Mouse (Mus musculus) kidney, postnatal 0 days (tissue): ENCODE measurements around the gene Cisd3. TPM values are rescaled to one million over a fixed set of nuclear protein-coding genes. Genes with fewer than 3 reads are reported as not detected.

Experiments
- ATAC-seq: fragments of 200-750 bp; cut with Nextera tagmentation; replicated peaks from 2 replicates; pipeline ENCODE4 v1.8.0; 2017; ENCODE audit warnings: low read depth, moderate number of reproducible peaks, moderate TSS enrichment, moderate library complexity; ENCODE audit not compliant: low FRiP score
- DNase-seq: peaks from one replicate; pipeline ENCODE4 v3.0.0-alpha.2; 2016; ENCODE audit warnings: low spot score
- H3K27ac ChIP-seq: fragments of 300-500 bp; sonication (generic); 2 replicates; pipeline ENCODE4 v1.5.1; 2014; ENCODE audit warnings: mild to moderate bottlenecking
- H3K27me3 ChIP-seq: fragments of 300-500 bp; sonication (generic); 2 replicates; pipeline ENCODE4 v1.6.1; 2014; ENCODE audit warnings: low read length, mixed read lengths; ENCODE audit not compliant: insufficient read depth
- H3K36me3 ChIP-seq: fragments of 300-500 bp; sonication (generic); 2 replicates; pipeline ENCODE4 v1.6.1; 2014; ENCODE audit warnings: low read length, mixed read lengths; ENCODE audit not compliant: insufficient read depth
- H3K4me1 ChIP-seq: fragments of 300-500 bp; sonication (generic); replicated peaks from 2 replicates; pipeline ENCODE4 v1.6.1; 2014; ENCODE audit warnings: antibody characterized with exemption, low read length, mixed read lengths; ENCODE audit not compliant: insufficient read depth
- H3K4me2 ChIP-seq: fragments of 300-500 bp; sonication (generic); 2 replicates; pipeline ENCODE4 v1.6.1; 2014; ENCODE audit warnings: mild to moderate bottlenecking, low read length, moderate library complexity, mixed read lengths
- H3K4me3 ChIP-seq: fragments of 300-500 bp; sonication (generic); replicated peaks from 2 replicates; pipeline ENCODE4 v1.5.1; 2014; ENCODE audit warnings: low read depth, low read length
- H3K9ac ChIP-seq: fragments of 300-500 bp; sonication (generic); 2 replicates; pipeline ENCODE4 v1.6.1; 2014; ENCODE audit warnings: low read depth, low read length
- H3K9me3 ChIP-seq: fragments of 300-500 bp; sonication (generic); replicated peaks from 2 replicates; pipeline ENCODE4 v1.6.1; 2016; ENCODE audit warnings: low read length, inconsistent platforms, mixed read lengths
- CTCF ChIP-seq: IDR thresholded peaks from 2 replicates; pipeline ENCODE4 v1.5.1; 2016; ENCODE audit warnings: antibody characterized with exemption, low read depth, mild to moderate bottlenecking, moderate library complexity
- WGBS: fragments of 180-500 bp; shearing (Covaris S2); extraction: QIAGEN DNeasy Blood & Tissue Kit; methylation state at CpG from one replicate; pipeline ENCODE4 v1.1.7; 2014; 5-methylcytosine and 5-hydroxymethylcytosine counted together
- polyA plus RNA-seq: library from polyadenylated mRNA; unstranded; fragments of >200 nt; fragmentation: Nextera tagmentation; extraction: Ambion mirVana; gene quantifications from 2 replicates; pipeline ENCODE4 v1.2.1, GENCODE M21; 2015

Gene Cisd3
- polyA plus RNA-seq, 1 experiment from 2014 or later, result 69.2 TPM

GRCm38 (mm10) chr11:97671177-97671527 is 14.5 kb upstream of the Cisd3 start:
- Histone ChIP-seq H3K4me2 (no peak overlapping the region), H3K4me3 (no peak overlapping the region), H3K9ac (no peak overlapping the region), H3K27me3 (no peaks in the 10 kb centered on the region), H3K36me3 (peaks cover 66% of the 10 kb centered on the region), H3K27ac (no peak overlapping the region), H3K4me1 (peaks cover 8% of the 10 kb centered on the region; the same call in 1 of the 2 replicates), H3K9me3 (no peaks in the 10 kb centered on the region)
- 48% methylated on average over 2 of the region's 2 CpGs for WGBS
- ATAC-seq (no peak), DNase-seq (no peak)
- TF ChIP-seq CTCF, result no peak

- Histone ChIP-seq H3K9ac (no peak overlapping the region), H3K27ac (no peak overlapping the region), H3K36me3 (peaks cover 68% of the 10 kb centered on the region), H3K4me2 (no peak overlapping the region), H3K9me3 (no peaks in the 10 kb centered on the region), H3K27me3 (no peaks in the 10 kb centered on the region), H3K4me1 (peaks cover 8% of the 10 kb centered on the region; the same call in 1 of the 2 replicates), H3K4me3 (no peak overlapping the region)
- ATAC-seq, result no peak
- WGBS, result 88% methylated on average over 11 of the region's 11 CpGs
- no peak for TF ChIP-seq CTCF
- DNase-seq, result no peak
Observed at GRCm38 (mm10) chr11:97673148-97673547, 12.5 kb upstream of the Cisd3 start.

- Histone ChIP-seq H3K4me3 (no peak overlapping the region), H3K36me3 (peaks cover 74% of the 10 kb centered on the region), H3K4me1 (no peaks in the 10 kb centered on the region), H3K9me3 (no peaks in the 10 kb centered on the region), H3K27me3 (no peaks in the 10 kb centered on the region), H3K9ac (no peak overlapping the region), H3K27ac (no peak overlapping the region), H3K4me2 (no peak overlapping the region)
- TF ChIP-seq CTCF, result no peak
- WGBS, result 84% methylated on average over 15 of the region's 15 CpGs
- ATAC-seq (no peak), DNase-seq (no peak)
Observed at GRCm38 (mm10) chr11:97676050-97676754, 9.4 kb upstream of the Cisd3 start.

- peaks cover 74% of the 10 kb centered on the region for H3K36me3 ChIP-seq
- 49% methylated on average over 15 of the region's 15 CpGs for WGBS
- no peak for DNase-seq
- H3K4me3 ChIP-seq, result no peak overlapping the region
- H3K27me3 ChIP-seq, result no peaks in the 10 kb centered on the region
- H3K4me1 ChIP-seq, result no peaks in the 10 kb centered on the region
- no peaks in the 10 kb centered on the region for H3K9me3 ChIP-seq
- no peak for TF ChIP-seq CTCF
- ATAC-seq, result no peak
- H3K27ac ChIP-seq, result no peak overlapping the region
- no peak overlapping the region for H3K9ac ChIP-seq
- H3K4me2 ChIP-seq, result no peak overlapping the region
Observed at GRCm38 (mm10) chr11:97677381-97677780, 8.2 kb upstream of the Cisd3 start.

- Histone ChIP-seq H3K4me3 (no peak overlapping the region), H3K27me3 (no peaks in the 10 kb centered on the region), H3K9me3 (no peaks in the 10 kb centered on the region), H3K27ac (no peak overlapping the region), H3K4me2 (no peak overlapping the region), H3K9ac (no peak overlapping the region), H3K36me3 (peaks cover 71% of the 10 kb centered on the region), H3K4me1 (no peaks in the 10 kb centered on the region)
- TF ChIP-seq CTCF, result peak; percentile 53; the same call in 1 of the 2 replicates
- DNase-seq (peak; percentile 51), ATAC-seq (no peak)
- 70% methylated on average over 8 of the region's 8 CpGs for WGBS
Observed at GRCm38 (mm10) chr11:97677842-97678241, 7.8 kb upstream of the Cisd3 start.

GRCm38 (mm10) chr11:97678301-97678700 is 7.3 kb upstream of the Cisd3 start:
- Histone ChIP-seq H3K27me3 (no peaks in the 10 kb centered on the region), H3K9me3 (no peaks in the 10 kb centered on the region), H3K36me3 (peaks cover 66% of the 10 kb centered on the region), H3K9ac (no peak overlapping the region), H3K4me1 (no peaks in the 10 kb centered on the region), H3K4me3 (no peak overlapping the region), H3K4me2 (no peak overlapping the region), H3K27ac (no peak overlapping the region)
- DNase-seq (no peak), ATAC-seq (no peak)
- WGBS, result 89% methylated on average over 15 of the region's 15 CpGs
- TF ChIP-seq CTCF, result no peak

GRCm38 (mm10) chr11:97680430-97680829 is 5.2 kb upstream of the Cisd3 start:
- Histone ChIP-seq H3K9me3 (no peaks in the 10 kb centered on the region), H3K4me3 (no peak overlapping the region), H3K9ac (no peak overlapping the region), H3K4me1 (peaks cover 5% of the 10 kb centered on the region; the same call in 1 of the 2 replicates), H3K27ac (no peak overlapping the region), H3K36me3 (peaks cover 47% of the 10 kb centered on the region), H3K27me3 (no peaks in the 10 kb centered on the region), H3K4me2 (no peak overlapping the region)
- no peak for TF ChIP-seq CTCF
- DNase-seq, result no peak
- 65% methylated on average over 10 of the region's 12 CpGs for WGBS
- no peak for ATAC-seq
